Mouse (Mus musculus): Measurements from ENCODE around the gene Akap11. TPM values are rescaled to one million over a fixed set of nuclear protein-coding genes. Genes with fewer than 3 reads are reported as not detected.

Akap11 gene
- total and polyA plus RNA-seq, 2 experiments from 2014 or later, result 9.2 to 24.1 TPM

- H3K4me1 ChIP-seq (ENCODE audit: control insufficient read depth, insufficient read depth), result no peaks in the 10 kb centered on the region
- DNase-seq (ENCODE audit: low spot score) (no peak), ATAC-seq (ENCODE audit: insufficient read depth, low read depth) (no peak)
- H3K4me3 ChIP-seq (ENCODE audit: low read depth, low read length), result no peak overlapping the region
- H3K27me3 ChIP-seq (ENCODE audit: control insufficient read depth, insufficient read depth, low read length), result no peaks in the 10 kb centered on the region
- H3K9ac ChIP-seq (replicated peaks; ENCODE audit: low read depth, low read length), result no peak overlapping the region
- H3K4me2 ChIP-seq (ENCODE audit: low read depth, low read length), result no peak overlapping the region
- no peaks in the 10 kb centered on the region for H3K9me3 ChIP-seq (replicated peaks; ENCODE audit: control insufficient read depth, low read length)
- TF ChIP-seq EP300 (IDR thresholded peaks at IDR 0.05; ENCODE audit: low read depth) (no peak), CTCF (IDR thresholded peaks at IDR 0.05; ENCODE audit: low read depth) (no peak)
- no peak overlapping the region for H3K27ac ChIP-seq (ENCODE audit: low read depth)
- H3K36me3 ChIP-seq (replicated peaks; ENCODE audit: control insufficient read depth, insufficient read depth, low read length), result peaks cover 46% of the 10 kb centered on the region
These were observed 45.2 kb downstream of the Akap11 start for GRCm38 (mm10) chr14:78491432-78491831.

- TF ChIP-seq CTCF (IDR thresholded peaks at IDR 0.05; ENCODE audit: low read depth) (peak; percentile 83), EP300 (IDR thresholded peaks at IDR 0.05; ENCODE audit: low read depth) (no peak)
- DNase-seq (ENCODE audit: low spot score) (peak; percentile 62), ATAC-seq (ENCODE audit: insufficient read depth, low read depth) (peak; percentile 93)
These were observed 54.0 kb downstream of the Akap11 start for GRCm38 (mm10) chr14:78482385-78483231.

GRCm38 (mm10) chr14:78474058-78474457, 62.5 kb downstream of the Akap11 start:
- Histone ChIP-seq H3K4me1 (ENCODE audit: control insufficient read depth, insufficient read depth) (no peaks in the 10 kb centered on the region), H3K27ac (ENCODE audit: low read depth) (no peak overlapping the region), H3K36me3 (replicated peaks; ENCODE audit: control insufficient read depth, insufficient read depth, low read length) (no peaks in the 10 kb centered on the region), H3K4me2 (ENCODE audit: low read depth, low read length) (no peak overlapping the region), H3K27me3 (ENCODE audit: control insufficient read depth, insufficient read depth, low read length) (no peaks in the 10 kb centered on the region), H3K9me3 (replicated peaks; ENCODE audit: control insufficient read depth, low read length) (no peaks in the 10 kb centered on the region), H3K4me3 (ENCODE audit: low read depth, low read length) (no peak overlapping the region), H3K9ac (replicated peaks; ENCODE audit: low read depth, low read length) (no peak overlapping the region)
- TF ChIP-seq CTCF (IDR thresholded peaks at IDR 0.05; ENCODE audit: low read depth) (no peak), EP300 (IDR thresholded peaks at IDR 0.05; ENCODE audit: low read depth) (no peak)
- WGBS, result 89% methylated on average over 3 of the region's 3 CpGs
- ATAC-seq (ENCODE audit: insufficient read depth, low read depth), result no peak
- no peak for DNase-seq (ENCODE audit: low spot score)

More at GRCm38 (mm10) chr14:78482385-78483231, 54.0 kb downstream of the Akap11 start:
- WGBS, result 24% methylated on average over 14 of the region's 14 CpGs
- Histone ChIP-seq H3K4me2 (ENCODE audit: low read depth, low read length) (peak overlapping the region; percentile 19), H3K9ac (replicated peaks; ENCODE audit: low read depth, low read length) (no peak overlapping the region; the same call in 1 of the 2 replicates), H3K36me3 (replicated peaks; ENCODE audit: control insufficient read depth, insufficient read depth, low read length) (no peaks in the 10 kb centered on the region), H3K27ac (ENCODE audit: low read depth) (no peak overlapping the region), H3K4me1 (ENCODE audit: control insufficient read depth, insufficient read depth) (0 out of 2 replicates have a peak, but pooled peaks cover 3% of the 10 kb centered on the region), H3K9me3 (replicated peaks; ENCODE audit: control insufficient read depth, low read length) (no peaks in the 10 kb centered on the region), H3K4me3 (ENCODE audit: low read depth, low read length) (no peak overlapping the region), H3K27me3 (ENCODE audit: control insufficient read depth, insufficient read depth, low read length) (no peaks in the 10 kb centered on the region)

- H3K4me3 ChIP-seq (ENCODE audit: low read depth, low read length), result no peak overlapping the region
- no peaks in the 10 kb centered on the region for H3K36me3 ChIP-seq (replicated peaks; ENCODE audit: control insufficient read depth, insufficient read depth, low read length)
- TF ChIP-seq CTCF (IDR thresholded peaks at IDR 0.05; ENCODE audit: low read depth) (no peak), EP300 (IDR thresholded peaks at IDR 0.05; ENCODE audit: low read depth) (no peak)
- H3K27me3 ChIP-seq (ENCODE audit: control insufficient read depth, insufficient read depth, low read length), result no peaks in the 10 kb centered on the region
- DNase-seq (ENCODE audit: low spot score) (no peak), ATAC-seq (ENCODE audit: insufficient read depth, low read depth) (no peak)
- H3K9me3 ChIP-seq (replicated peaks; ENCODE audit: control insufficient read depth, low read length), result no peaks in the 10 kb centered on the region
- no peak overlapping the region for H3K27ac ChIP-seq (ENCODE audit: low read depth)
- H3K4me1 ChIP-seq (ENCODE audit: control insufficient read depth, insufficient read depth), result no peaks in the 10 kb centered on the region
- H3K9ac ChIP-seq (replicated peaks; ENCODE audit: low read depth, low read length), result no peak overlapping the region
- no peak overlapping the region for H3K4me2 ChIP-seq (ENCODE audit: low read depth, low read length)
- 83% methylated on average over 4 of the region's 4 CpGs for WGBS
These were observed 65.9 kb downstream of the Akap11 start for GRCm38 (mm10) chr14:78470714-78471113.

- H3K9me3 ChIP-seq (replicated peaks; ENCODE audit: control insufficient read depth, low read length), result no peaks in the 10 kb centered on the region
- DNase-seq (ENCODE audit: low spot score) (no peak), ATAC-seq (ENCODE audit: insufficient read depth, low read depth) (no peak)
- no peaks in the 10 kb centered on the region for H3K27me3 ChIP-seq (ENCODE audit: control insufficient read depth, insufficient read depth, low read length)
- no peaks in the 10 kb centered on the region for H3K36me3 ChIP-seq (replicated peaks; ENCODE audit: control insufficient read depth, insufficient read depth, low read length)
- H3K4me2 ChIP-seq (ENCODE audit: low read depth, low read length), result no peak overlapping the region
- TF ChIP-seq CTCF (IDR thresholded peaks at IDR 0.05; ENCODE audit: low read depth) (no peak), EP300 (IDR thresholded peaks at IDR 0.05; ENCODE audit: low read depth) (no peak)
- H3K27ac ChIP-seq (ENCODE audit: low read depth), result no peak overlapping the region
- WGBS, result 71% methylated on average over 7 of the region's 7 CpGs
- no peak overlapping the region for H3K4me3 ChIP-seq (ENCODE audit: low read depth, low read length)
- H3K9ac ChIP-seq (replicated peaks; ENCODE audit: low read depth, low read length), result no peak overlapping the region
- H3K4me1 ChIP-seq (ENCODE audit: control insufficient read depth, insufficient read depth), result no peaks in the 10 kb centered on the region
These were observed 67.6 kb downstream of the Akap11 start for GRCm38 (mm10) chr14:78468991-78469390.
